Mouse (Mus musculus) heart, embryonic 16.5 days (tissue): ENCODE measurements around the gene Amn1. TPM values are rescaled to one million over a fixed set of nuclear protein-coding genes. Genes with fewer than 3 reads are reported as not detected.
"Not testable (repeated sequence)": the region's sequence is repeated elsewhere in the genome, so short reads cannot be mapped to it uniquely, and the experiment has no call there.

Source experiments
- ATAC-seq: fragments of 200-750 bp; cut with Nextera tagmentation; replicated peaks from 2 replicates; pipeline ENCODE4 v1.8.0; 2017; ENCODE audit warnings: moderate number of reproducible peaks; ENCODE audit not compliant: insufficient read depth, low FRiP score; ENCODE audit errors: extremely low read depth
- H3K27ac ChIP-seq: fragments of 300-500 bp; sonication (generic); 2 replicates; pipeline ENCODE4 v1.5.1; 2014; ENCODE audit warnings: mild to moderate bottlenecking, low read length, control low read depth, moderate library complexity
- H3K27me3 ChIP-seq: fragments of 300-500 bp; sonication (generic); 2 replicates; pipeline ENCODE4 v1.6.1; 2014; ENCODE audit warnings: low read length, mixed read lengths; ENCODE audit not compliant: control insufficient read depth, insufficient read depth
- H3K36me3 ChIP-seq: fragments of 300-500 bp; sonication (generic); 2 replicates; pipeline ENCODE4 v1.6.1; 2014; ENCODE audit not compliant: control insufficient read depth, insufficient read depth
- H3K4me1 ChIP-seq: fragments of 300-500 bp; sonication (generic); 2 replicates; pipeline ENCODE4 v1.6.1; 2014; ENCODE audit warnings: low read length, mixed read lengths; ENCODE audit not compliant: control insufficient read depth, insufficient read depth
- H3K4me2 ChIP-seq: fragments of 300-500 bp; sonication (generic); 2 replicates; pipeline ENCODE4 v1.6.1; 2014; ENCODE audit warnings: low read depth, mild to moderate bottlenecking, control low read depth, low read length
- H3K4me3 ChIP-seq: fragments of 300-500 bp; sonication (generic); 2 replicates; pipeline ENCODE4 v1.5.1; 2014; ENCODE audit warnings: mild to moderate bottlenecking, control low read depth, low read length
- H3K9ac ChIP-seq: fragments of 300-500 bp; sonication (generic); 2 replicates; pipeline ENCODE4 v1.6.1; 2014; ENCODE audit warnings: low read length, control low read depth
- H3K9me3 ChIP-seq: fragments of 300-500 bp; sonication (generic); replicated peaks from 2 replicates; pipeline ENCODE4 v1.6.1; 2016; ENCODE audit warnings: low read length; ENCODE audit not compliant: control insufficient read depth
- WGBS: fragments of 180-500 bp; shearing (Covaris S2); extraction: QIAGEN DNeasy Blood & Tissue Kit; methylation state at CpG from one replicate; pipeline ENCODE4 v1.1.7; 2014; 5-methylcytosine and 5-hydroxymethylcytosine counted together
- polyA plus RNA-seq: library from polyadenylated mRNA; unstranded; fragments of >200 nt; fragmentation: Nextera tagmentation; extraction: Ambion mirVana; gene quantifications from 2 replicates; pipeline ENCODE4 v1.2.1, GENCODE M21; 2015

The Amn1 gene
- polyA plus RNA-seq, 1 experiment from 2014 or later = 24.4 TPM

GRCm38 (mm10) chr6:149129870-149130269 is 58.6 kb downstream of the Amn1 start, which contains the start of gene Gm10203:
TSS of gene Gm10203 (plus strand) at chr6:149130170.
- H3K27ac ChIP-seq, H3K9me3 ChIP-seq, H3K36me3 ChIP-seq, H3K4me1 ChIP-seq, H3K4me2 ChIP-seq, H3K4me3 ChIP-seq, H3K9ac ChIP-seq, ATAC-seq, H3K27me3 ChIP-seq: not testable (repeated sequence)
- WGBS = 79% methylated on average over 8 of the region's 8 CpGs

GRCm38 (mm10) chr6:149126675-149127074 is 61.8 kb downstream of the Amn1 start:
- Histone ChIP-seq H3K4me3 (no peak overlapping the region), H3K27me3 (no peaks in the 10 kb centered on the region), H3K4me1 (no peaks in the 10 kb centered on the region), H3K36me3 (no peaks in the 10 kb centered on the region), H3K27ac (no peak overlapping the region), H3K4me2 (no peak overlapping the region), H3K9me3 (no peaks in the 10 kb centered on the region), H3K9ac (no peak overlapping the region)
- WGBS = 72% methylated on average over 4 of the region's 4 CpGs
- no peak for ATAC-seq

GRCm38 (mm10) chr6:149123042-149123441 is 65.5 kb downstream of the Amn1 start:
- H3K4me1 ChIP-seq = peaks cover 3% of the 10 kb centered on the region; the same call in 1 of the 2 replicates
- no peaks in the 10 kb centered on the region for H3K36me3 ChIP-seq
- no peak for ATAC-seq
- no peak overlapping the region for H3K4me2 ChIP-seq
- no peaks in the 10 kb centered on the region for H3K27me3 ChIP-seq
- H3K9me3 ChIP-seq = no peaks in the 10 kb centered on the region
- WGBS = 86% methylated on average over 3 of the region's 3 CpGs
- H3K4me3 ChIP-seq = no peak overlapping the region
- H3K27ac ChIP-seq = no peak overlapping the region
- no peak overlapping the region for H3K9ac ChIP-seq

GRCm38 (mm10) chr6:149119853-149120252 is 68.7 kb downstream of the Amn1 start:
- Histone ChIP-seq H3K4me1 (peaks cover 3% of the 10 kb centered on the region; the same call in 1 of the 2 replicates), H3K9ac (no peak overlapping the region), H3K4me2 (no peak overlapping the region), H3K4me3 (no peak overlapping the region), H3K36me3 (no peaks in the 10 kb centered on the region), H3K27me3 (no peaks in the 10 kb centered on the region), H3K27ac (no peak overlapping the region), H3K9me3 (no peaks in the 10 kb centered on the region)
- ATAC-seq = 0 out of 2 replicates have a peak, but pooled peaks have one; percentile 37
- 30% methylated on average over 2 of the region's 2 CpGs for WGBS

GRCm38 (mm10) chr6:149118935-149119334 is 69.6 kb downstream of the Amn1 start:
- Histone ChIP-seq H3K27ac (no peak overlapping the region), H3K4me2 (no peak overlapping the region), H3K27me3 (no peaks in the 10 kb centered on the region), H3K9me3 (no peaks in the 10 kb centered on the region), H3K4me3 (no peak overlapping the region), H3K36me3 (no peaks in the 10 kb centered on the region), H3K4me1 (peaks cover 3% of the 10 kb centered on the region; the same call in 1 of the 2 replicates), H3K9ac (no peak overlapping the region)
- 45% methylated on average over 2 of the region's 2 CpGs for WGBS
- no peak; the same call in 1 of the 2 replicates for ATAC-seq

- no peak for ATAC-seq
- Histone ChIP-seq H3K9ac (no peak overlapping the region), H3K36me3 (no peaks in the 10 kb centered on the region), H3K4me3 (no peak overlapping the region), H3K27ac (no peak overlapping the region), H3K4me1 (peaks cover 3% of the 10 kb centered on the region; the same call in 1 of the 2 replicates), H3K4me2 (no peak overlapping the region), H3K9me3 (no peaks in the 10 kb centered on the region), H3K27me3 (no peaks in the 10 kb centered on the region)
These were observed 71.5 kb downstream of the Amn1 start for GRCm38 (mm10) chr6:149116992-149117391.

- no peaks in the 10 kb centered on the region for H3K27me3 ChIP-seq
- no peak overlapping the region for H3K9ac ChIP-seq
- WGBS = 59% methylated on average over 2 of the region's 2 CpGs
- H3K4me2 ChIP-seq = no peak overlapping the region
- H3K36me3 ChIP-seq = no peaks in the 10 kb centered on the region
- no peaks in the 10 kb centered on the region for H3K4me1 ChIP-seq
- H3K9me3 ChIP-seq = 0 out of 2 replicates have a peak, but pooled peaks cover 2% of the 10 kb centered on the region
- no peak overlapping the region for H3K4me3 ChIP-seq
- H3K27ac ChIP-seq = no peak overlapping the region
- no peak for ATAC-seq
These were observed 79.6 kb downstream of the Amn1 start for GRCm38 (mm10) chr6:149108909-149109308.

- H3K36me3 ChIP-seq = no peaks in the 10 kb centered on the region
- H3K4me1 ChIP-seq = no peaks in the 10 kb centered on the region
- H3K4me2 ChIP-seq = no peak overlapping the region
- H3K9me3 ChIP-seq = 0 out of 2 replicates have a peak, but pooled peaks cover 2% of the 10 kb centered on the region
- no peak for ATAC-seq
- H3K9ac ChIP-seq = no peak overlapping the region
- no peak overlapping the region for H3K4me3 ChIP-seq
- 63% methylated on average over 3 of the region's 3 CpGs for WGBS
- H3K27me3 ChIP-seq = no peaks in the 10 kb centered on the region
- H3K27ac ChIP-seq = no peak overlapping the region
These were observed 80.9 kb downstream of the Amn1 start for GRCm38 (mm10) chr6:149107615-149108014.
